Mouse (Mus musculus): ENCODE results near the gene Agtpbp1. TPM values are rescaled to one million over a fixed set of nuclear protein-coding genes. Genes with fewer than 3 reads are reported as not detected.

The Agtpbp1 gene
- polyA plus RNA-seq, 1 experiment from 2014 or later = 12.2 TPM

GRCm38 (mm10) chr13:59447130-59447529 lies 137.9 kb downstream of the Agtpbp1 start:
- H3K4me1 ChIP-seq = 0 out of 2 replicates have a peak, but pooled peaks cover 3% of the 10 kb centered on the region
- ATAC-seq (ENCODE audit: insufficient number of reproducible peaks, low FRiP score, low TSS enrichment, low read depth) = no peak
- no peak overlapping the region for H3K4me2 ChIP-seq
- H3K4me3 ChIP-seq = no peak overlapping the region
- no peaks in the 10 kb centered on the region for H3K9me3 ChIP-seq
- no peaks in the 10 kb centered on the region for H3K36me3 ChIP-seq
- 69% methylated on average over 7 of the region's 7 CpGs for WGBS
- no peaks in the 10 kb centered on the region for H3K27me3 ChIP-seq
- no peak overlapping the region for H3K9ac ChIP-seq
- no peak overlapping the region for H3K27ac ChIP-seq

GRCm38 (mm10) chr13:59445179-59445578 lies 139.8 kb downstream of the Agtpbp1 start:
- 76% methylated on average over 5 of the region's 5 CpGs for WGBS
- Histone ChIP-seq H3K9ac (no peak overlapping the region), H3K27ac (no peak overlapping the region), H3K27me3 (no peaks in the 10 kb centered on the region), H3K9me3 (no peaks in the 10 kb centered on the region), H3K4me3 (no peak overlapping the region), H3K36me3 (no peaks in the 10 kb centered on the region), H3K4me1 (0 out of 2 replicates have a peak, but pooled peaks cover 3% of the 10 kb centered on the region), H3K4me2 (no peak overlapping the region)
- ATAC-seq (ENCODE audit: insufficient number of reproducible peaks, low FRiP score, low TSS enrichment, low read depth) = no peak

GRCm38 (mm10) chr13:59444371-59444770 lies 140.7 kb downstream of the Agtpbp1 start:
- Histone ChIP-seq H3K36me3 (no peaks in the 10 kb centered on the region), H3K4me1 (0 out of 2 replicates have a peak, but pooled peaks cover 3% of the 10 kb centered on the region), H3K27me3 (no peaks in the 10 kb centered on the region), H3K27ac (no peak overlapping the region), H3K4me3 (no peak overlapping the region), H3K9me3 (no peaks in the 10 kb centered on the region), H3K4me2 (no peak overlapping the region), H3K9ac (no peak overlapping the region)
- ATAC-seq (ENCODE audit: insufficient number of reproducible peaks, low FRiP score, low TSS enrichment, low read depth) = no peak
- WGBS = 84% methylated on average over 6 of the region's 6 CpGs

- no peaks in the 10 kb centered on the region for H3K4me1 ChIP-seq
- H3K36me3 ChIP-seq = no peaks in the 10 kb centered on the region
- H3K4me3 ChIP-seq = no peak overlapping the region
- H3K9ac ChIP-seq = no peak overlapping the region
- no peak for ATAC-seq (ENCODE audit: insufficient number of reproducible peaks, low FRiP score, low TSS enrichment, low read depth)
- WGBS = 76% methylated on average over 1 of the region's 1 CpGs
- H3K27me3 ChIP-seq = no peaks in the 10 kb centered on the region
- no peak overlapping the region for H3K27ac ChIP-seq
- no peak overlapping the region for H3K4me2 ChIP-seq
- H3K9me3 ChIP-seq = no peaks in the 10 kb centered on the region
These were observed 145.3 kb downstream of the Agtpbp1 start for GRCm38 (mm10) chr13:59439683-59440082.

- no peak for ATAC-seq (ENCODE audit: insufficient number of reproducible peaks, low FRiP score, low TSS enrichment, low read depth)
- 93% methylated on average over 1 of the region's 1 CpGs for WGBS
These were observed 150.5 kb downstream of the Agtpbp1 start for GRCm38 (mm10) chr13:59434554-59434953.

GRCm38 (mm10) chr13:59431124-59431864 lies 153.7 kb downstream of the Agtpbp1 start:
- H3K4me3 ChIP-seq = peak overlapping the region; percentile 33
- WGBS = 29% methylated on average over 18 of the region's 18 CpGs

More at GRCm38 (mm10) chr13:59434554-59434953, 150.5 kb downstream of the Agtpbp1 start:
- Histone ChIP-seq H3K27me3 (no peaks in the 10 kb centered on the region; the same call in 1 of the 2 replicates), H3K4me1 (peaks cover 8% of the 10 kb centered on the region; the same call in 1 of the 2 replicates), H3K9me3 (no peaks in the 10 kb centered on the region), H3K4me2 (no peak overlapping the region), H3K9ac (no peak overlapping the region), H3K36me3 (no peaks in the 10 kb centered on the region), H3K27ac (no peak overlapping the region), H3K4me3 (no peak overlapping the region)

GRCm38 (mm10) chr13:59429369-59429768 lies 155.7 kb downstream of the Agtpbp1 start:
- H3K27ac ChIP-seq = no peak overlapping the region
- no peak for ATAC-seq (ENCODE audit: insufficient number of reproducible peaks, low FRiP score, low TSS enrichment, low read depth)
- WGBS = 92% methylated on average over 6 of the region's 6 CpGs

More at GRCm38 (mm10) chr13:59431124-59431864, 153.7 kb downstream of the Agtpbp1 start:
- H3K9ac ChIP-seq = no peak overlapping the region
- no peaks in the 10 kb centered on the region for H3K9me3 ChIP-seq
- H3K4me2 ChIP-seq = peak overlapping the region; percentile 40
- H3K36me3 ChIP-seq = no peaks in the 10 kb centered on the region
- H3K4me1 ChIP-seq = peaks cover 8% of the 10 kb centered on the region; the same call in 1 of the 2 replicates
- H3K27me3 ChIP-seq = no peaks in the 10 kb centered on the region; the same call in 1 of the 2 replicates
- no peak overlapping the region for H3K27ac ChIP-seq
- no peak for ATAC-seq (ENCODE audit: insufficient number of reproducible peaks, low FRiP score, low TSS enrichment, low read depth)

GRCm38 (mm10) chr13:59423871-59424270 lies 161.2 kb downstream of the Agtpbp1 start:
- Histone ChIP-seq H3K4me2 (no peak overlapping the region), H3K27ac (no peak overlapping the region), H3K4me1 (no peaks in the 10 kb centered on the region), H3K36me3 (no peaks in the 10 kb centered on the region), H3K9me3 (no peaks in the 10 kb centered on the region), H3K4me3 (no peak overlapping the region), H3K27me3 (no peaks in the 10 kb centered on the region), H3K9ac (no peak overlapping the region)
- no peak for ATAC-seq (ENCODE audit: insufficient number of reproducible peaks, low FRiP score, low TSS enrichment, low read depth)
- WGBS = 72% methylated on average over 5 of the region's 5 CpGs

More at GRCm38 (mm10) chr13:59429369-59429768, 155.7 kb downstream of the Agtpbp1 start:
- no peak overlapping the region for H3K9ac ChIP-seq
- no peak overlapping the region for H3K4me3 ChIP-seq
- no peaks in the 10 kb centered on the region for H3K9me3 ChIP-seq
- peaks cover 8% of the 10 kb centered on the region; the same call in 1 of the 2 replicates for H3K4me1 ChIP-seq
- H3K27me3 ChIP-seq = no peaks in the 10 kb centered on the region; the same call in 1 of the 2 replicates
- no peak overlapping the region for H3K4me2 ChIP-seq
- no peaks in the 10 kb centered on the region for H3K36me3 ChIP-seq

GRCm38 (mm10) chr13:59416530-59417230 lies 168.3 kb downstream of the Agtpbp1 start:
- ATAC-seq (ENCODE audit: insufficient number of reproducible peaks, low FRiP score, low TSS enrichment, low read depth) = no peak
- no peak overlapping the region for H3K27ac ChIP-seq
- H3K27me3 ChIP-seq = no peaks in the 10 kb centered on the region
- H3K36me3 ChIP-seq = no peaks in the 10 kb centered on the region
- 81% methylated on average over 15 of the region's 15 CpGs for WGBS
- no peaks in the 10 kb centered on the region for H3K9me3 ChIP-seq
- no peaks in the 10 kb centered on the region for H3K4me1 ChIP-seq
- H3K4me3 ChIP-seq = no peak overlapping the region
- H3K4me2 ChIP-seq = no peak overlapping the region
- H3K9ac ChIP-seq = no peak overlapping the region

GRCm38 (mm10) chr13:59413885-59414284 lies 171.1 kb downstream of the Agtpbp1 start:
- no peak overlapping the region for H3K27ac ChIP-seq
- H3K27me3 ChIP-seq = no peaks in the 10 kb centered on the region
- H3K4me3 ChIP-seq = no peak overlapping the region
- H3K4me2 ChIP-seq = no peak overlapping the region
- no peaks in the 10 kb centered on the region for H3K4me1 ChIP-seq
- no peak for ATAC-seq (ENCODE audit: insufficient number of reproducible peaks, low FRiP score, low TSS enrichment, low read depth)
- H3K9ac ChIP-seq = no peak overlapping the region
- no peaks in the 10 kb centered on the region for H3K36me3 ChIP-seq
- H3K9me3 ChIP-seq = no peaks in the 10 kb centered on the region
- 94% methylated on average over 9 of the region's 9 CpGs for WGBS

GRCm38 (mm10) chr13:59412672-59413071 lies 172.4 kb downstream of the Agtpbp1 start:
- Histone ChIP-seq H3K36me3 (no peaks in the 10 kb centered on the region), H3K27me3 (no peaks in the 10 kb centered on the region), H3K9ac (no peak overlapping the region), H3K4me1 (no peaks in the 10 kb centered on the region), H3K9me3 (no peaks in the 10 kb centered on the region), H3K4me3 (no peak overlapping the region), H3K4me2 (no peak overlapping the region), H3K27ac (no peak overlapping the region)
- WGBS = 85% methylated on average over 4 of the region's 4 CpGs
- ATAC-seq (ENCODE audit: insufficient number of reproducible peaks, low FRiP score, low TSS enrichment, low read depth) = no peak

GRCm38 (mm10) chr13:59407182-59407581 lies 177.8 kb downstream of the Agtpbp1 start:
- Histone ChIP-seq H3K36me3 (no peaks in the 10 kb centered on the region), H3K4me1 (no peaks in the 10 kb centered on the region), H3K9ac (no peak overlapping the region), H3K27me3 (no peaks in the 10 kb centered on the region), H3K4me2 (no peak overlapping the region), H3K9me3 (no peaks in the 10 kb centered on the region), H3K4me3 (no peak overlapping the region), H3K27ac (no peak overlapping the region)
- 83% methylated on average over 6 of the region's 6 CpGs for WGBS
- no peak for ATAC-seq (ENCODE audit: insufficient number of reproducible peaks, low FRiP score, low TSS enrichment, low read depth)

Measured in limb, embryonic 15.5 days (tissue).